Mouse (Mus musculus): ENCODE measurements around the gene Gpnmb. TPM values are rescaled to one million over a fixed set of nuclear protein-coding genes. Genes with fewer than 3 reads are reported as not detected.
A peak's percentile ranks its signal among the peaks of the same experiment; 100 is the strongest.

Gene Gpnmb
- polyA plus RNA-seq, 1 experiment from 2014 or later: 0.22 TPM

GRCm38 (mm10) chr6:49057053-49058021, 21.0 kb downstream of the Gpnmb start:
- 0 out of 2 replicates have a peak, but pooled peaks have one; percentile 48 for ATAC-seq (ENCODE audit: low FRiP score)

GRCm38 (mm10) chr6:49068361-49068760, 32.0 kb downstream of the Gpnmb start:
- 45% methylated on average over 3 of the region's 4 CpGs for WGBS
- H3K4me1 ChIP-seq: 0 out of 2 replicates have a peak, but pooled peaks cover 4% of the 10 kb centered on the region
- no peak overlapping the region for H3K9ac ChIP-seq (replicated peaks)
- H3K4me3 ChIP-seq (replicated peaks): no peak overlapping the region
- H3K36me3 ChIP-seq: no peaks in the 10 kb centered on the region
- no peaks in the 10 kb centered on the region for H3K9me3 ChIP-seq (replicated peaks)
- H3K27me3 ChIP-seq (replicated peaks): no peaks in the 10 kb centered on the region
- H3K4me2 ChIP-seq: no peak overlapping the region
- no peak overlapping the region for H3K27ac ChIP-seq (replicated peaks)
- no peak for ATAC-seq (ENCODE audit: low FRiP score)

More at GRCm38 (mm10) chr6:49057053-49058021, 21.0 kb downstream of the Gpnmb start:
- H3K9ac ChIP-seq (replicated peaks): no peak overlapping the region
- no peaks in the 10 kb centered on the region for H3K36me3 ChIP-seq
- H3K27ac ChIP-seq (replicated peaks): no peak overlapping the region
- H3K27me3 ChIP-seq (replicated peaks): no peaks in the 10 kb centered on the region
- no peaks in the 10 kb centered on the region for H3K9me3 ChIP-seq (replicated peaks)
- H3K4me1 ChIP-seq: peaks cover 14% of the 10 kb centered on the region
- no peak overlapping the region for H3K4me3 ChIP-seq (replicated peaks)
- H3K4me2 ChIP-seq: no peak overlapping the region
- WGBS: 39% methylated on average over 8 of the region's 8 CpGs

- Histone ChIP-seq H3K9ac (replicated peaks) (peak within 1 kb of the TSS; percentile 75), H3K4me2 (peak within 1 kb of the TSS; percentile 77), H3K36me3 (no peaks in the 10 kb centered on the region), H3K4me3 (replicated peaks) (peak within 1 kb of the TSS; percentile 70), H3K27ac (replicated peaks) (peak within 1 kb of the TSS; percentile 78), H3K4me1 (peaks cover 33% of the 10 kb centered on the region), H3K9me3 (replicated peaks) (no peaks in the 10 kb centered on the region), H3K27me3 (replicated peaks) (no peaks in the 10 kb centered on the region)
- peak; percentile 99 for ATAC-seq (ENCODE audit: low FRiP score)
- 1% methylated on average over 49 of the region's 49 CpGs for WGBS
Observed at GRCm38 (mm10) chr6:49073304-49074116, 37.2 kb downstream of the Gpnmb start, which contains the start of gene Malsu1. Malsu1 (plus strand) TSS chr6:49073795.

GRCm38 (mm10) chr6:49074117-49074490, 37.8 kb downstream of the Gpnmb start:
- ATAC-seq (ENCODE audit: low FRiP score): peak; percentile 70
- H3K4me3 ChIP-seq (replicated peaks): peak overlapping the region; percentile 70
- H3K4me1 ChIP-seq: peaks cover 33% of the 10 kb centered on the region
- 3% methylated on average over 19 of the region's 19 CpGs for WGBS
- H3K9ac ChIP-seq (replicated peaks): peak overlapping the region; percentile 75
- no peaks in the 10 kb centered on the region for H3K36me3 ChIP-seq
- H3K9me3 ChIP-seq (replicated peaks): no peaks in the 10 kb centered on the region
- no peaks in the 10 kb centered on the region for H3K27me3 ChIP-seq (replicated peaks)
- peak overlapping the region; percentile 77 for H3K4me2 ChIP-seq
- peak overlapping the region; percentile 78 for H3K27ac ChIP-seq (replicated peaks)

- ATAC-seq (ENCODE audit: low FRiP score): no peak
- Histone ChIP-seq H3K27ac (replicated peaks) (no peak overlapping the region), H3K4me2 (no peak overlapping the region), H3K9ac (replicated peaks) (no peak overlapping the region), H3K36me3 (no peaks in the 10 kb centered on the region), H3K4me1 (peaks cover 33% of the 10 kb centered on the region), H3K27me3 (replicated peaks) (no peaks in the 10 kb centered on the region), H3K4me3 (replicated peaks) (no peak overlapping the region), H3K9me3 (replicated peaks) (no peaks in the 10 kb centered on the region)
- WGBS: 94% methylated on average over 2 of the region's 2 CpGs
Observed at GRCm38 (mm10) chr6:49077894-49078293, 41.5 kb downstream of the Gpnmb start.

- peaks cover 13% of the 10 kb centered on the region for H3K36me3 ChIP-seq
- no peaks in the 10 kb centered on the region for H3K27me3 ChIP-seq (replicated peaks)
- 94% methylated on average over 1 of the region's 1 CpGs for WGBS
- no peak overlapping the region for H3K4me2 ChIP-seq
- peaks cover 26% of the 10 kb centered on the region for H3K4me1 ChIP-seq
- H3K4me3 ChIP-seq (replicated peaks): no peak overlapping the region
- H3K27ac ChIP-seq (replicated peaks): no peak overlapping the region
- ATAC-seq (ENCODE audit: low FRiP score): no peak
- H3K9me3 ChIP-seq (replicated peaks): no peaks in the 10 kb centered on the region
- H3K9ac ChIP-seq (replicated peaks): no peak overlapping the region
Observed at GRCm38 (mm10) chr6:49079313-49079712, 43.0 kb downstream of the Gpnmb start.

GRCm38 (mm10) chr6:49083008-49083407, 46.7 kb downstream of the Gpnmb start:
- no peaks in the 10 kb centered on the region for H3K4me1 ChIP-seq
- H3K4me2 ChIP-seq: no peak overlapping the region
- WGBS: 95% methylated on average over 4 of the region's 4 CpGs
- peaks cover 43% of the 10 kb centered on the region for H3K36me3 ChIP-seq
- no peak overlapping the region for H3K4me3 ChIP-seq (replicated peaks)
- no peaks in the 10 kb centered on the region for H3K9me3 ChIP-seq (replicated peaks)
- H3K9ac ChIP-seq (replicated peaks): no peak overlapping the region
- H3K27ac ChIP-seq (replicated peaks): no peak overlapping the region
- no peak for ATAC-seq (ENCODE audit: low FRiP score)
- H3K27me3 ChIP-seq (replicated peaks): no peaks in the 10 kb centered on the region

GRCm38 (mm10) chr6:49094968-49095367, 58.6 kb downstream of the Gpnmb start:
- H3K27ac ChIP-seq (replicated peaks): no peak overlapping the region

GRCm38 (mm10) chr6:49096421-49096820, 60.1 kb downstream of the Gpnmb start:
- Histone ChIP-seq H3K36me3 (peaks cover 15% of the 10 kb centered on the region), H3K27ac (replicated peaks) (peak overlapping the region; percentile 65), H3K9me3 (replicated peaks) (no peaks in the 10 kb centered on the region), H3K4me2 (no peak overlapping the region), H3K27me3 (replicated peaks) (no peaks in the 10 kb centered on the region), H3K9ac (replicated peaks) (no peak overlapping the region), H3K4me1 (peaks cover 17% of the 10 kb centered on the region), H3K4me3 (replicated peaks) (no peak overlapping the region)
- ATAC-seq (ENCODE audit: low FRiP score): no peak
- WGBS: 56% methylated on average over 7 of the region's 7 CpGs

More at GRCm38 (mm10) chr6:49094968-49095367, 58.6 kb downstream of the Gpnmb start:
- no peaks in the 10 kb centered on the region for H3K9me3 ChIP-seq (replicated peaks)
- H3K4me2 ChIP-seq: no peak overlapping the region
- no peaks in the 10 kb centered on the region for H3K27me3 ChIP-seq (replicated peaks)
- no peak overlapping the region for H3K9ac ChIP-seq (replicated peaks)
- peaks cover 17% of the 10 kb centered on the region for H3K4me1 ChIP-seq
- no peak overlapping the region for H3K4me3 ChIP-seq (replicated peaks)
- no peak for ATAC-seq (ENCODE audit: low FRiP score)
- peaks cover 29% of the 10 kb centered on the region for H3K36me3 ChIP-seq
- 88% methylated on average over 10 of the region's 10 CpGs for WGBS

- Histone ChIP-seq H3K4me3 (replicated peaks) (no peak overlapping the region), H3K9me3 (replicated peaks) (no peaks in the 10 kb centered on the region), H3K4me1 (peaks cover 17% of the 10 kb centered on the region), H3K9ac (replicated peaks) (no peak overlapping the region), H3K36me3 (peaks cover 14% of the 10 kb centered on the region), H3K4me2 (peak overlapping the region; percentile 34), H3K27ac (replicated peaks) (peak overlapping the region; percentile 65), H3K27me3 (replicated peaks) (no peaks in the 10 kb centered on the region)
- 49% methylated on average over 13 of the region's 13 CpGs for WGBS
- peak; percentile 47; the same call in 1 of the 2 replicates for ATAC-seq (ENCODE audit: low FRiP score)
Observed at GRCm38 (mm10) chr6:49096933-49097461, 60.7 kb downstream of the Gpnmb start.

- Histone ChIP-seq H3K4me2 (no peak overlapping the region), H3K36me3 (peaks cover 12% of the 10 kb centered on the region)
Observed at GRCm38 (mm10) chr6:49097596-49098110, 61.3 kb downstream of the Gpnmb start.

More at GRCm38 (mm10) chr6:49097596-49098110, 61.3 kb downstream of the Gpnmb start:
- no peaks in the 10 kb centered on the region for H3K9me3 ChIP-seq (replicated peaks)
- WGBS: 80% methylated on average over 5 of the region's 5 CpGs
- H3K9ac ChIP-seq (replicated peaks): no peak overlapping the region
- peak overlapping the region; percentile 65; the same call in 1 of the 2 replicates for H3K27ac ChIP-seq (replicated peaks)
- H3K4me1 ChIP-seq: peaks cover 17% of the 10 kb centered on the region
- no peaks in the 10 kb centered on the region for H3K27me3 ChIP-seq (replicated peaks)
- no peak for ATAC-seq (ENCODE audit: low FRiP score)
- H3K4me3 ChIP-seq (replicated peaks): no peak overlapping the region
